Mouse (Mus musculus): ENCODE results near the gene 4930555G01Rik. TPM values are rescaled to one million over a fixed set of nuclear protein-coding genes. Genes with fewer than 3 reads are reported as not detected.
A peak's percentile ranks its signal among the peaks of the same experiment; 100 is the strongest.
"Not testable (repeated sequence)": the region's sequence is repeated elsewhere in the genome, so short reads cannot be mapped to it uniquely, and the experiment has no call there.

4930555G01Rik gene
- polyA plus RNA-seq (2015; fragmentation: Nextera tagmentation; extraction: Ambion mirVana): not detected in 2 replicates

GRCm38 (mm10) chr14:5050329-5050728 is at the start of gene 4930555G01Rik:
TSS of gene 4930555G01Rik (plus strand) at chr14:5050629.
- H3K36me3 ChIP-seq; H3K9ac ChIP-seq; H3K27ac ChIP-seq; H3K4me2 ChIP-seq; H3K9me3 ChIP-seq (replicated peaks); H3K27me3 ChIP-seq; ATAC-seq (replicated peaks; ENCODE audit: low FRiP score); H3K4me3 ChIP-seq (replicated peaks); H3K4me1 ChIP-seq: not testable (repeated sequence)
- no CpG with 5 or more reads among the region's 3 CpGs for WGBS

- not testable (repeated sequence) for H3K4me2 ChIP-seq; H3K4me3 ChIP-seq (replicated peaks); H3K27ac ChIP-seq; H3K27me3 ChIP-seq; ATAC-seq (replicated peaks; ENCODE audit: low FRiP score); H3K4me1 ChIP-seq; H3K9me3 ChIP-seq (replicated peaks); H3K36me3 ChIP-seq; H3K9ac ChIP-seq
- WGBS: 83% methylated on average over 1 of the region's 2 CpGs
These were observed 34.8 kb upstream of the 4930555G01Rik start, which contains the start of gene Gm3298 for GRCm38 (mm10) chr14:5015591-5015990. TSS of gene Gm3298 (plus strand) at chr14:5015891.

GRCm38 (mm10) chr14:5070611-5071490 is 20.4 kb downstream of the 4930555G01Rik start, which contains the start of gene Gm8281:
TSS of gene Gm8281 (plus strand) at chr14:5071040.
- H3K9ac ChIP-seq; H3K27ac ChIP-seq; ATAC-seq (replicated peaks; ENCODE audit: low FRiP score); H3K36me3 ChIP-seq; H3K9me3 ChIP-seq (replicated peaks); H3K27me3 ChIP-seq; H3K4me1 ChIP-seq: not testable (repeated sequence)
- Histone ChIP-seq H3K4me2 (peak within 1 kb of the TSS; percentile 71), H3K4me3 (replicated peaks) (peak within 1 kb of the TSS; percentile 42)
- 5% methylated on average over 33 of the region's 63 CpGs for WGBS

Other genes starting within 250 kb of the 4930555G01Rik start
- not detected in 2 replicates for gene Gm3269, start 212.5 kb upstream of the 4930555G01Rik start, polyA plus RNA-seq (2015; fragmentation: Nextera tagmentation; extraction: Ambion mirVana)
- gene Gm3264, start 195.1 kb upstream of the 4930555G01Rik start, polyA plus RNA-seq (2015; fragmentation: Nextera tagmentation; extraction: Ambion mirVana): 0.53 TPM in 1 of 2 replicates, not detected in the other
- not detected in 2 replicates for gene Gm3278, start 158.2 kb upstream of the 4930555G01Rik start, polyA plus RNA-seq (2015; fragmentation: Nextera tagmentation; extraction: Ambion mirVana)
- gene Gm8297, start 66.7 kb upstream of the 4930555G01Rik start, polyA plus RNA-seq (2015; fragmentation: Nextera tagmentation; extraction: Ambion mirVana): not detected in 2 replicates
- not detected in 2 replicates for gene Gm3298, start 34.7 kb upstream of the 4930555G01Rik start, polyA plus RNA-seq (2015; fragmentation: Nextera tagmentation; extraction: Ambion mirVana)
- 0.29 and 0.44 TPM in 2 replicates for gene Gm8281, start 20.4 kb downstream of the 4930555G01Rik start, polyA plus RNA-seq (2015; fragmentation: Nextera tagmentation; extraction: Ambion mirVana)
- gene Gm8279, start 80.9 kb downstream of the 4930555G01Rik start, polyA plus RNA-seq (2015; fragmentation: Nextera tagmentation; extraction: Ambion mirVana): not detected in 2 replicates
- gene Gm3317, start 113.9 kb downstream of the 4930555G01Rik start, polyA plus RNA-seq (2015; fragmentation: Nextera tagmentation; extraction: Ambion mirVana): not detected in 2 replicates
- not detected in 2 replicates for gene Gm8271, start 135.2 kb downstream of the 4930555G01Rik start, polyA plus RNA-seq (2015; fragmentation: Nextera tagmentation; extraction: Ambion mirVana)
- gene Gm3526, start 210.0 kb downstream of the 4930555G01Rik start, polyA plus RNA-seq (2015; fragmentation: Nextera tagmentation; extraction: Ambion mirVana): not detected in 2 replicates

All from kidney, embryonic 15.5 days (tissue).